Mouse (Mus musculus): ENCODE results near the gene Sumf1.

- no peak for TF ChIP-seq CTCF (IDR thresholded peaks at IDR 0.05; ENCODE audit: borderline replicate concordance, insufficient read depth, low read length)
- no peak for TF ChIP-seq POLR2A (IDR thresholded peaks at IDR 0.05; ENCODE audit: low read depth, low read length)
These were observed 37.1 kb upstream of the Sumf1 start for GRCm38 (mm10) chr6:108222435-108222834.

All from embryonic fibroblast, embryonic 13.5 days (primary cell).